Mouse (Mus musculus) natural killer cell, adult 2 months (primary cell): Measurements from ENCODE around the gene Sult6b1.

Experiments
- DNase-seq, 2 experiments: peaks; one replicate each; pipeline ENCODE4 v3.0.0; 2022; ENCODE audit warnings: low spot score in 2 of 2

Gene Sult6b1

GRCm38 (mm10) chr17:78906892-78907291 is at the start of gene Sult6b1:
Gene Sult6b1, minus strand, starts transcription at chr17:78906992.
- DNase-seq, result no peak

GRCm38 (mm10) chr17:78953240-78953639 is 46.4 kb upstream of the Sult6b1 start:
- DNase-seq, result no peak

GRCm38 (mm10) chr17:78952070-78952469 is 45.3 kb upstream of the Sult6b1 start:
- no peak for DNase-seq

- no peak for DNase-seq
These were observed 44.4 kb upstream of the Sult6b1 start for GRCm38 (mm10) chr17:78951225-78951624.

- DNase-seq, result no peak
These were observed 35.8 kb upstream of the Sult6b1 start for GRCm38 (mm10) chr17:78942579-78942978.

- no peak for DNase-seq
These were observed 32.1 kb upstream of the Sult6b1 start for GRCm38 (mm10) chr17:78938927-78939326.

GRCm38 (mm10) chr17:78937229-78937853 is 30.5 kb upstream of the Sult6b1 start:
- no peak for DNase-seq

GRCm38 (mm10) chr17:78936466-78937228 is 29.9 kb upstream of the Sult6b1 start, which contains the start of the genes Cebpz and Ndufaf7:
Gene Cebpz, minus strand, starts transcription at chr17:78937066.
Gene Ndufaf7, plus strand, starts transcription at chr17:78937136.
- DNase-seq, result peak; percentile 95 to 97

- DNase-seq, result no peak
These were observed 29.1 kb upstream of the Sult6b1 start for GRCm38 (mm10) chr17:78935857-78936256.

- DNase-seq, result no peak
These were observed 10.9 kb upstream of the Sult6b1 start for GRCm38 (mm10) chr17:78917696-78918095.

- DNase-seq, result no peak
These were observed 10.1 kb upstream of the Sult6b1 start for GRCm38 (mm10) chr17:78916899-78917298.

- DNase-seq, result peak; percentile 81 to 88
These were observed 9.6 kb upstream of the Sult6b1 start, which contains the start of gene Cebpzos for GRCm38 (mm10) chr17:78916369-78916813. Gene Cebpzos, plus strand, starts transcription at chr17:78916500.

- DNase-seq, result no peak
These were observed 9.0 kb upstream of the Sult6b1 start for GRCm38 (mm10) chr17:78915772-78916171.

- DNase-seq, result no peak
These were observed 7.1 kb upstream of the Sult6b1 start for GRCm38 (mm10) chr17:78913921-78914320.

- no peak for DNase-seq
These were observed 6.1 kb upstream of the Sult6b1 start for GRCm38 (mm10) chr17:78912861-78913281.

GRCm38 (mm10) chr17:78909374-78909773 is 2.6 kb upstream of the Sult6b1 start:
- DNase-seq, result no peak

GRCm38 (mm10) chr17:78903158-78903557 is 3.6 kb downstream of the Sult6b1 start:
- DNase-seq, result no peak

- DNase-seq, result no peak
These were observed 11.4 kb downstream of the Sult6b1 start for GRCm38 (mm10) chr17:78895394-78895793.

GRCm38 (mm10) chr17:78894991-78895390 is 11.8 kb downstream of the Sult6b1 start:
- no peak for DNase-seq

- no peak for DNase-seq
These were observed 15.8 kb downstream of the Sult6b1 start for GRCm38 (mm10) chr17:78891020-78891419.

GRCm38 (mm10) chr17:78889184-78889583 is 17.6 kb downstream of the Sult6b1 start:
- no peak for DNase-seq

- DNase-seq, result no peak
These were observed 18.2 kb downstream of the Sult6b1 start for GRCm38 (mm10) chr17:78888554-78888953.
